Mouse (Mus musculus) midbrain, embryonic 11.5 days (tissue): ENCODE measurements around the gene Cd80. TPM values are rescaled to one million over a fixed set of nuclear protein-coding genes. Genes with fewer than 3 reads are reported as not detected.
A peak's percentile ranks its signal among the peaks of the same experiment; 100 is the strongest.

ENCODE experiments used
- ATAC-seq: fragments of 200-750 bp; cut with Nextera tagmentation; 2 replicates; pipeline ENCODE4 v1.8.0; 2017; ENCODE audit warnings: moderate TSS enrichment, moderate library complexity; ENCODE audit not compliant: low FRiP score
- DNase-seq: peaks from one replicate; pipeline ENCODE4 v3.0.0; 2015; ENCODE audit warnings: low spot score; ENCODE audit errors: missing footprints
- H3K27ac ChIP-seq: fragments of 300-500 bp; sonication (generic); 2 replicates; pipeline ENCODE4 v1.5.1; 2014; ENCODE audit warnings: low read depth, low read length
- H3K27me3 ChIP-seq: fragments of 300-500 bp; sonication (generic); 2 replicates; pipeline ENCODE4 v1.6.1; 2014; ENCODE audit warnings: mild to moderate bottlenecking, low read length, moderate library complexity, mixed read lengths; ENCODE audit not compliant: control insufficient read depth, insufficient read depth
- H3K36me3 ChIP-seq: fragments of 300-500 bp; sonication (generic); 2 replicates; pipeline ENCODE4 v1.6.1; 2014; ENCODE audit warnings: mild to moderate bottlenecking, low read length, moderate library complexity, mixed read lengths; ENCODE audit not compliant: control insufficient read depth, insufficient read depth
- H3K4me1 ChIP-seq: fragments of 300-500 bp; sonication (generic); 2 replicates; pipeline ENCODE4 v1.6.1; 2014; ENCODE audit warnings: low read length; ENCODE audit not compliant: control insufficient read depth, insufficient read depth
- H3K4me2 ChIP-seq: fragments of 300-500 bp; sonication (generic); 2 replicates; pipeline ENCODE4 v1.6.1; 2014; ENCODE audit warnings: mild to moderate bottlenecking, moderate library complexity
- H3K4me3 ChIP-seq: fragments of 300-500 bp; sonication (generic); 2 replicates; pipeline ENCODE4 v1.5.1; 2014; ENCODE audit warnings: low read depth, low read length
- H3K9ac ChIP-seq: fragments of 300-500 bp; sonication (generic); 2 replicates; pipeline ENCODE4 v1.6.1; 2014; ENCODE audit warnings: low read length
- H3K9me3 ChIP-seq: fragments of 300-500 bp; sonication (generic); 2 replicates; pipeline ENCODE4 v1.6.1; 2016; ENCODE audit warnings: low read length; ENCODE audit not compliant: control insufficient read depth
- WGBS: fragments of 180-500 bp; shearing (Covaris S2); extraction: QIAGEN DNeasy Blood & Tissue Kit; methylation state at CpG from one replicate; pipeline ENCODE4 v1.1.7; 2014; 5-methylcytosine and 5-hydroxymethylcytosine counted together
- polyA plus RNA-seq: library from polyadenylated mRNA; unstranded; fragments of >200 nt; fragmentation: Nextera tagmentation; extraction: Ambion mirVana; gene quantifications from 2 replicates; pipeline ENCODE4 v1.2.1, GENCODE M21; 2014

Gene Cd80
- 0.42 and 0.65 TPM in 2 replicates for polyA plus RNA-seq

DNA sequence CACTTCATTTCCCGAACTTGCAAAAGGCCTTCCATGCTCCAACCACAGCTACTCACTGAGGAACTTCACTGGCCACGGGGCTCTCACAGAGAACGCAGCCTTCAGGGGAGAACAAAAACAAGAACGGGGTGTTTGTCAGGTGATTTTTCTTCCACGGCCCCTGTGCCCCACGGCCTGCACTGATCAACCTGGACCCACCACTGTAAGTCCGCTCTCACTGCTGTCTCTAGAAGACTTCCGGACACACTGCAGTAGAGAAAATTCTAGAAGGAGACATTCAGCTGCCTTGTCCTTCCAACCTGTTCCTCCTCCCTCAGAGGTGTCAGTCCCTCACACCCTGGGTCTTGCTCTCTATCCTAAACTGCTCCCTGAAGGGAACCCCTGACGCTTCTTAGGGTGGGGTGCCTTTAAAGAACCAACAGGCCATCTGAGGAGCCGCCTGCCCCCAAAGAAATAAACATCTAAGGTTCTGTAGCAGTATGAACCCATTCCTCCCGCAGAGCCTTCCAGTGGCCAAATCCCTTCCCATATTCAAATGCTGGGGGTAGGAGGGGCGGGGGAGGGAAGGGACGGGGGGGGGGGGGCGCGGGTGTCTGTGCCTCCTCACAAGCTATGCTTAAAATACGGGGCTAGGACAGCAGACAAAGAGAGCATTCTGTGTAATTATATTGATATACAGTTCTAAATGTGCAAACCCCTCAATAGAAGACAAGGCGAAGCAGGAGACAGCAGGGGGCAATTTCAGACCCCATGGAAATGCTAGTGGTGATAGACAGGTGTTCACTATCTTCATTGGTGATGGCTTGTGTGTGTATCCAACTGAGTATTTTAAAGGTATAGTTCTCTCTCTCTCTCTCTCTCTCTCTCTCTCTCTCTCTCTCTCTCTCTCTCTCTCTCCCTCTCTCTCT lies at the start of gene Cd80:
TSS of gene Cd80 (plus strand) at position 51 of the 908 bp plus-strand sequence.
- no peak within 1 kb of the TSS for H3K9ac ChIP-seq
- H3K27me3 ChIP-seq = no peaks in the 10 kb centered on the region
- H3K4me3 ChIP-seq = no peak within 1 kb of the TSS
- no peak within 1 kb of the TSS for H3K4me2 ChIP-seq
- H3K4me1 ChIP-seq = peaks cover 10% of the 10 kb centered on the region
- no peak within 1 kb of the TSS for H3K27ac ChIP-seq
- H3K9me3 ChIP-seq = no peaks in the 10 kb centered on the region
- ATAC-seq (no peak), DNase-seq (peak; percentile 57)
- 77% methylated on average over 15 of the region's 17 CpGs for WGBS
- H3K36me3 ChIP-seq = no peaks in the 10 kb centered on the region

DNA sequence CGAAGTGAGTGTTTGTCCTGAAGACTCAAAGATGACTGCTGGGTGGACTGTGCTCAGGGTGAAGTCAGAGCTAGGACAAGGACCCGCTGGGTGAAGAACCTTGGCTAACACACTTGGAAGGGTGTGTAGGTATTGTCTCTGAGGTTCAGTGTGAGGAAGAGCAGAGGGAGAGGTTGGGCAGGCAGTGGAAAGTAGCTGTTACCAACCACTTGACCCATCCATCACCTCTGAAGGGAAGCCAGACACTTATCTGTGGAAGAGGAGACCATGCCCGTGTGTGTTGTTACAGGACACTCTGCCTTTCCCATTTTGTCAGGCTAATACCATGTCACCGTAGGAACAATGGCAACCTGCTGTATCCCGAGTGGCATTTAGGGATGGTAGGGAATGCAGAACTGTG lies 49.1 kb upstream of the Cd80 start:
- Histone ChIP-seq H3K36me3 (no peaks in the 10 kb centered on the region), H3K4me1 (no peaks in the 10 kb centered on the region), H3K27me3 (no peaks in the 10 kb centered on the region), H3K9ac (no peak overlapping the region), H3K4me3 (no peak overlapping the region), H3K9me3 (no peaks in the 10 kb centered on the region), H3K4me2 (no peak overlapping the region), H3K27ac (no peak overlapping the region)
- no peak for ATAC-seq
- DNase-seq = no peak
- 78% methylated on average over 5 of the region's 5 CpGs for WGBS

DNA sequence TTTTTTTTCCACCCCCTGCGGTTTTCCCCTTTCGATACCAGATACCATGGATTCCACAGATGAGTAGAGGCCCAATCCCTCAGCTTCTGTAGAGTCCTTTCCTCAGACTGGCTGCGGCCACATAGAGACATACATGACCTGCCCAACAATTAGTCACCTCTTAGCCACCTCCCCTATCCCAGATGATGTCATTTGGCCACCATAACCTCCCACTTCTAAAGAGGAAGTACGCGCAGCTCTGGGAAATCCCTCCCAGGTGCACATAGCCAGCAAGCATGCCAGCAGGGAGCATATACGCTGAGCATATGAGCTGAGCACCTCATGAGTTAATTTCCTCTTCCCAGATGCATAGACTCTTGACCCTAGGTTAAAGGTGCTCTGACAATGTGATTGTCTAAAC lies 48.7 kb upstream of the Cd80 start:
- no peaks in the 10 kb centered on the region for H3K4me1 ChIP-seq
- no peaks in the 10 kb centered on the region for H3K27me3 ChIP-seq
- H3K4me2 ChIP-seq = no peak overlapping the region
- WGBS = 82% methylated on average over 6 of the region's 6 CpGs
- H3K27ac ChIP-seq = no peak overlapping the region
- DNase-seq (no peak), ATAC-seq (no peak)
- no peaks in the 10 kb centered on the region for H3K36me3 ChIP-seq
- H3K9ac ChIP-seq = no peak overlapping the region
- no peak overlapping the region for H3K4me3 ChIP-seq
- no peaks in the 10 kb centered on the region for H3K9me3 ChIP-seq

DNA sequence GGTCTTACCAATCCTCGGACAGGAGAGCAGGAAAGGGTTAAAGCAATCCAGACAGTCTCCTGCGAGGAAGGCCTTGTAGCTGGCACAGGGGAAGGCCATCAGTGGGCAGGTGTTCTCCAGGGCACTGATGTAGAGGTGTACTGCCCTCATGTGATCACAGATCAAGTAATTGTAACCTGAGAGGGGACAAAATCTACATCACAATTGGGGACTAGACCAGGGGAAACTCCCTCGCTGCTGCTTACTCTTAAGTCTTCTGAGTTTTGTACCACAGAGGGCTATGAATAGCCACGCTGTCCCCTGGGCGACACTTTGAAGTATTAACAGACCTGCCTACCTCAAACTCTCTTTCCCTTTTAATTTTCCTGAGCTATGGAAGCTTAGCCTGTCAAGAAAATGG lies 47.8 kb upstream of the Cd80 start:
- WGBS = 39% methylated on average over 5 of the region's 5 CpGs
- no peaks in the 10 kb centered on the region for H3K27me3 ChIP-seq
- no peaks in the 10 kb centered on the region for H3K36me3 ChIP-seq
- DNase-seq (no peak), ATAC-seq (no peak)
- no peak overlapping the region for H3K4me3 ChIP-seq
- no peaks in the 10 kb centered on the region for H3K9me3 ChIP-seq
- no peak overlapping the region for H3K27ac ChIP-seq
- H3K4me1 ChIP-seq = no peaks in the 10 kb centered on the region
- H3K4me2 ChIP-seq = no peak overlapping the region
- H3K9ac ChIP-seq = no peak overlapping the region

DNA sequence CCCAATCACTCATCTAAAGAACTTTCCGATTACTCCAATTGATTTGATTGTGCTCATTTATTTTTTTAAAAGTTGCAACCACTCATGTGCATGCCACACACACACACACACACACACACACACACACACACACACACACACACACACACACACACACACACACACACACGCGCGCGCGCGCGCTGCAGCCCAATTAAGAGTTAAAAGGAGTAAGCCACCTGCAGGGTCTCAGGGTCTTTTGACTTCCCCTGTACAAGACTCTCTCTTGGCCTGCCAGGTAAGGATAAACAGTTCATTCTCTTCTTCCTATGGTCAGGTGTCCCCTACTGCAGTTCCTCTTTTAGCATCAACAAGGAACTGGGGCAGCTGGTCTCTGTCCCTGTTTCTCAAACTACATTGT lies 46.9 kb upstream of the Cd80 start:
- Histone ChIP-seq H3K9me3 (no peaks in the 10 kb centered on the region), H3K4me3 (no peak overlapping the region), H3K27me3 (no peaks in the 10 kb centered on the region), H3K27ac (no peak overlapping the region), H3K4me1 (no peaks in the 10 kb centered on the region), H3K4me2 (no peak overlapping the region), H3K36me3 (no peaks in the 10 kb centered on the region), H3K9ac (no peak overlapping the region)
- DNase-seq = no peak
- WGBS = over 99% methylated on average over 8 of the region's 8 CpGs
- no peak for ATAC-seq

DNA sequence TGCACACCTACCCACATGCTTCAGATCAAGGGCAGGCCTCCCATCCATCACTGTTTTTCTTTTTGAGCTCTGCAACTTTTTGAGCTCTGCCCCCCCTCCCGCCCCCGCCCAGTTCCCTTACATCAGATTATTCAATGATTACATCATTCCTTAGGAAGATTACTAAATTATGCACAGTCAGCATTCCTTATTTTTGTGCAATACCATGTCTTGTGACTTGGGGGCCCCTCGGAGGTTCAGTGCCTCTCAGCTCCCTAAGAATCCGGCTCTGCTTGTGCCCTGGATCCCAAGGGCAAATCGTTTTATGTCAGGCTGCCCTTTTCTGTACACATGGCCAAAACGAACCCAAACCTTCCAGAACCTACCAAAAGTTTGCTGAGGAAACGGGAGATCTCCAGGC lies 40.4 kb upstream of the Cd80 start:
- Histone ChIP-seq H3K9me3 (no peaks in the 10 kb centered on the region), H3K36me3 (no peaks in the 10 kb centered on the region), H3K4me2 (no peak overlapping the region), H3K4me1 (no peaks in the 10 kb centered on the region), H3K9ac (no peak overlapping the region), H3K27ac (no peak overlapping the region), H3K27me3 (no peaks in the 10 kb centered on the region), H3K4me3 (no peak overlapping the region)
- ATAC-seq (no peak), DNase-seq (peak; percentile 67)
- WGBS = 86% methylated on average over 7 of the region's 7 CpGs

DNA sequence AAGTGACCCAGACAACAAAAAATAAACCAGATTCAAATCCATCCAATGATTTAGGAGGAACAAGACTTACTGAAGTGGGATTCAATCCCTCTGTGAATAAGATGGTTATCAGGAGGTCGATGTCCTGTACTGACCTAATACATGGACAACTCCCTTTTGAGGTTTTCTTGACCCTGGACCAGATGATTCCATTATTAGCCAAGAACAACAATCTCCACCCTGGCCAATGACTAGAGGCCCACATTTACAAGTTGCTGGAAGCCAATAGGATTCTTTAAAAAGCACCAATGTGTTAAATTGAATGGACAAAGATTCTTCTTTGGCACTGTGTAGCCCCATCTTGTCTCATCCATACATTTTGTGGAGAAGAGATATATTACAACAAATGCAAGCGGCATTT lies 30.0 kb upstream of the Cd80 start:
- DNase-seq (peak; percentile 72), ATAC-seq (no peak)
- Histone ChIP-seq H3K27me3 (no peaks in the 10 kb centered on the region), H3K4me1 (no peaks in the 10 kb centered on the region), H3K27ac (no peak overlapping the region), H3K9ac (no peak overlapping the region), H3K9me3 (no peaks in the 10 kb centered on the region), H3K4me3 (no peak overlapping the region), H3K36me3 (no peaks in the 10 kb centered on the region), H3K4me2 (no peak overlapping the region)
- 93% methylated on average over 2 of the region's 2 CpGs for WGBS

DNA sequence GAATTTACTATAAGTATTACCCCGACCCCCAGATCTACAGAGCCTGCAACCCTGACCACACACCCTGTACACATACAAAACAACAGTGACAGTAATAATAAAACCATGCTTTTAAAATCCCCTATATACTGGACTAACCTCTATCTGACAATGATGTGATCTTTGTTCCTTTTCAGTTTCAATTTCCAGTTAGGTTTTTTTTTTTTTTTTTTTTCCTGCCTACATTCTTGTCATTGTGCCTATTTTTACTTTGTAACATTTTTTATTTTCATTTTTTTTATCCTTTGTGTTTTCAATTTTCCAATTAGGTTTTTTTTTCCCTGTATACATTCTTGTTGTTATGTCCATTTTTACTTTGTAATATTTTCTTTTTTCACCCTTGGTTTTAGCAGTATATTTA lies 29.6 kb upstream of the Cd80 start:
- DNase-seq = no peak
- Histone ChIP-seq H3K4me3 (no peak overlapping the region), H3K9me3 (no peaks in the 10 kb centered on the region), H3K9ac (no peak overlapping the region), H3K27me3 (no peaks in the 10 kb centered on the region), H3K4me1 (no peaks in the 10 kb centered on the region), H3K36me3 (no peaks in the 10 kb centered on the region), H3K27ac (no peak overlapping the region), H3K4me2 (no peak overlapping the region)
- no peak for ATAC-seq
- WGBS = 86% methylated on average over 1 of the region's 1 CpGs

DNA sequence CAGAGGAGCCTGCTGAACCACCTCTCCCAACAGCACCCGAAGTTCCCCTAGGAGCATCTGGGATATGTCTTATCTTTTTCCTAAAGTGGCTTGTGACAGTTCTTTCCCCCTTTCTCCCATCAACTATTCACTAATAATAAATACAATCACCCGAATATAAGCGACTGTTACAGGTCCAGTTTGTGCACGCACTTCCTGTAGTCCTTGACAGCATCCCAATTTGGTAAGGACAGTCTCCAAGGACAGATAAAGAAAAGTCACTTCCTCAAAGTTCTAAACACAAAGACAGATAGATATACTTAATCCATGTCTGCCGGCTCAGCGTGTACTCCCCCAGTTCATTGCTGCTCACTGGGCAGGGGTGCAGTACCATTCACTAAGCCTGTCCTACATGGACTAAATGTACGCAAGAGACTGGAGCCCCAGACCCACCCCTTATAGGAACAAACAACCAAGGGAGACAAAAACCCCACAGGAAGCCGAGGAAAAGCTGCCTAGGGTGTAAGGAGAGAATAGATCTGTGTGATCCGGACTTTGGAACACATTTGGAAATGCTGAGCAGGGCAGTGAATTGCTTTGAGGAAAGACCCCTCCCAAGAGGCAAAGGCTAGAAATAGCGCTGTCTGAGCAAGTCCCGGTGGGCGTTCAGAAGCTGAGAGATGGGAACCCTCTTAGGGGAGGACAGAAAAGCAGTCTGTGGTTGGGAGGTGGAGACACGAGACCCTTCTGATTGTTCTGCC lies 23.7 kb upstream of the Cd80 start:
- Histone ChIP-seq H3K9ac (no peak overlapping the region), H3K9me3 (no peaks in the 10 kb centered on the region), H3K4me1 (peaks cover 3% of the 10 kb centered on the region; the same call in 1 of the 2 replicates), H3K27me3 (no peaks in the 10 kb centered on the region), H3K4me3 (no peak overlapping the region), H3K27ac (no peak overlapping the region), H3K36me3 (no peaks in the 10 kb centered on the region), H3K4me2 (no peak overlapping the region)
- DNase-seq (peak; percentile 82), ATAC-seq (no peak)
- 47% methylated on average over 13 of the region's 13 CpGs for WGBS
